Mouse (Mus musculus) spleen, adult 2 months (tissue): ENCODE data around the gene Cib4.

Source experiments
- CTCF ChIP-seq: fragments of 200-500 bp; IDR thresholded peaks from 2 replicates; pipeline ENCODE4 v1.5.1; 2011; ENCODE audit warnings: mild to moderate bottlenecking, inconsistent platforms; ENCODE audit not compliant: insufficient read depth, insufficient read length, insufficient replicate concordance; ENCODE audit errors: extremely low read depth
- POLR2A ChIP-seq: fragments of 200-500 bp; IDR thresholded peaks from 2 replicates; pipeline ENCODE4 v1.6.1; 2011; ENCODE audit warnings: low read depth, low read length, inconsistent platforms

- no peak for TF ChIP-seq POLR2A
- TF ChIP-seq CTCF = peak; percentile 64; the same call in 1 of the 2 replicates
These were observed 69.1 kb downstream of the Cib4 start for GRCm38 (mm10) chr5:30476534-30476933.
